Mouse (Mus musculus): Measurements from ENCODE around the gene Dhrs7c.

Dhrs7c gene

GRCm38 (mm10) chr11:67797931-67798330, at the start of gene Dhrs7c:
TSS of gene Dhrs7c (plus strand) at chr11:67798187.
- DNase-seq (ENCODE audit: low spot score in 2 of 2), result peak in 1 of 2 experiments; percentile 9

- DNase-seq (ENCODE audit: low spot score in 2 of 2), result no peak
These were observed 41.7 kb upstream of the Dhrs7c start for GRCm38 (mm10) chr11:67756287-67756686.

DNA sequence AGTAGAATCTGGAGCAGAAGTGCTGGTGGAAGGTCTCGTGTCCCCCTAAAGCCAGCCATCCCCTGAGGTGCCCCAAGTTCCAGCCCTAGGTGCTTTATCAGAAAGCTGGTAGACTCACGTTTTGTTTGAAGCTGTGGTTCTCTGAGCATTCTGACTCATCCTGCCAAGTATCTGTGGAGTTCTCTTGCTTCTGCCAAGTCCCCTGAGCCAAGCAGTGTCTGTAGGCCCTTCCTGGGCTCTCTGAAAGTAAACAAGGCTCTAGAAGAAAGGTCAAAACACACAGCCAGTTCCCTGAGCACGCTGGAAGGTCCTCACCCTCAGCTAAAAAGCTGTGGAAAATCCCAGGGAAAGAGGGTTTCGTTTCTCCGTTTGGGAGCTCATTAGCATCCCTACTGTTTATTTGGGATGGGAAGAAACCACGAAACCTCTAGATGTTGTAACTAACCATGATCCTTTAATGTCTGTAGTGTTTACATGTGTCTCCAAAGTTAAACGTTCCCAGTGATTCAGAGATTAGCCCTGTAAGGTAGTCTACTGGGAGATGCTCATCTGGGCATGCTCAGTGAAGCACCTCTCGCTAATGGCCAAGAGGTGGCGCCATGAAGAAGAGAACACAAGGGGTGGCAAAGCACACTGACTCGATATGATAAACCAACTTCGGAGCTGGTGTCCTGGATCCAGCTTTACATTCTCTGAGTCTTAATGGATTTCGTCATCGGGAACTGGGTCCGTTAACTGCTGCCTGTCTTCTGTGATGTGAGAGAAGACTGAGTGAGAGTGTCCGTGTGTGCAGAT, 40.4 kb upstream of the Dhrs7c start:
- peak in 1 of 2 experiments; percentile 6 for DNase-seq (ENCODE audit: low spot score in 2 of 2)

GRCm38 (mm10) chr11:67771053-67771452, 26.9 kb upstream of the Dhrs7c start, which contains the start of gene Glp2r:
TSS of gene Glp2r (minus strand) at chr11:67771153.
- DNase-seq (ENCODE audit: low spot score in 2 of 2), result no peak

DNA sequence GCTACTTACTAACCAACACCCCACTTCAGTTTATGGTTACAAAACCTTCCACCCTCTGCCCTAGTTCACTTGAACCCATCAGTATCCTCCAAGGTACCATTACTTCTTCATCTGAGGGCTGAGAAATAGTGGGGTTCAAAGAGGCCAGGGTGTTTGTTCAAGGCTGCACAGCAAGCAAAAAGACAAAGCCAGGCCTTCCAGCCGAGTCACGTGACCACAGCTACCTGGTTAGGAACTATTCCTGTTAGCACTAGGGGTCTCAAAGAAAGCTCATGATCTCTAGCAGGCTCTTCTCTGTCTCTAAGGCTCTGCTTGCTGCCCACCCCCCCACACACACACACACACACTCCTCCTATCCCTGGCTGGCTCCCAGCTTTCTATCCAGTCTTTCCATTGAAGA, 26.3 kb upstream of the Dhrs7c start:
- DNase-seq (ENCODE audit: low spot score in 2 of 2), result no peak

GRCm38 (mm10) chr11:67772577-67772976, 25.4 kb upstream of the Dhrs7c start:
- peak; percentile 18 to 29 for DNase-seq (ENCODE audit: low spot score in 2 of 2)

GRCm38 (mm10) chr11:67774379-67774778, 23.6 kb upstream of the Dhrs7c start, which contains the start of gene Gsg1l2:
TSS of gene Gsg1l2 (plus strand) at chr11:67774608.
- no peak for DNase-seq (ENCODE audit: low spot score in 2 of 2)

GRCm38 (mm10) chr11:67790182-67790581, 7.8 kb upstream of the Dhrs7c start:
- no peak for DNase-seq (ENCODE audit: low spot score in 2 of 2)

DNA sequence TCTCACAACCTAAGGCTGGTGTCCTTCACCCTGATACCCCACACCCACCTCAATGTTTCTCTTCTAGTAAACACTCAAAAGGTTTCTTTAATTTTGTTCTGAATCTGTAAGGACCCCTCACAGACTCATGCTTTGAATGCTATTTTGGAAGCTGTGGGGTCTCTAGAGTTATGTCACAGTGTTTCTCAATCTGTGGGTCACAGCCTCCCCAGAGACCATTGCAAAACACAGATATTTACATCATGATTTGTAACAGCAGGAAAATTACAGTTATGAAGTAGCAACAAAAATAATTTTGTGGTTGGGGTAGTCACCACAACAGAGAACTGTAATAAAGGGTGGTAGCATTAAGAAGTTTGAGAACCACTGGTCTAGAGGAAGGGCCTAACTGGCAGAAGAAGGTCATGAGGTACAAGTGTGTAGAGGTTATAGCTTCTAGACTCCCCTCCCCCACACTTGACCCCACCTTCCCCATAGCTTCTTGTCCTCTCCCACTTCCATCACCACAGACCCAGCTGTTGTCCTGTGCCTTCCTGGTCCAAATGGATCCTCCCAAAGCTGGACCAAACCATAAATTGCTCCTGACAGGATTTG, 2.2 kb downstream of the Dhrs7c start:
- DNase-seq (ENCODE audit: low spot score in 2 of 2), result no peak

- DNase-seq (ENCODE audit: low spot score in 2 of 2), result no peak
These were observed 3.2 kb downstream of the Dhrs7c start for GRCm38 (mm10) chr11:67801169-67801568.

DNA sequence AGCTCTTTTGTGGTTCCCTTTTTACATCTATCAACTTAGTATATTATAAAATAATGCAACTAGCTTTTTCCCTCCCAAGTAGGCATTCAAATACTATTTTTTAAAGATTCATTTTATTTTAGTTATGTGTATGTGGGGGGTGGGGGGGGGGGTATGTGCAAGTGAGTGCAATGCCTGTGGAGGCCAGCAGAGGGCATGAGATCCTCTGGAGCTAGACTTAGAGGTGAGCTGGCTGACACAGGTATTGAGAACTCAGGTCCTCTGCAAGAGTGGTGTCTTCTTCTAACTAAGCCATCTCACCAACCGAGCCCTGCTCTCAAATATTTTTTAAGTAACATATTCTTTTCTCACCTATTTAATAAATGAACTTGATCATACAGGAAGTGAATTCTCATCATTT, 7.6 kb downstream of the Dhrs7c start:
- no peak for DNase-seq (ENCODE audit: low spot score in 2 of 2)

- DNase-seq (ENCODE audit: low spot score in 2 of 2), result no peak
These were observed 9.0 kb downstream of the Dhrs7c start for GRCm38 (mm10) chr11:67806832-67807597.

DNA sequence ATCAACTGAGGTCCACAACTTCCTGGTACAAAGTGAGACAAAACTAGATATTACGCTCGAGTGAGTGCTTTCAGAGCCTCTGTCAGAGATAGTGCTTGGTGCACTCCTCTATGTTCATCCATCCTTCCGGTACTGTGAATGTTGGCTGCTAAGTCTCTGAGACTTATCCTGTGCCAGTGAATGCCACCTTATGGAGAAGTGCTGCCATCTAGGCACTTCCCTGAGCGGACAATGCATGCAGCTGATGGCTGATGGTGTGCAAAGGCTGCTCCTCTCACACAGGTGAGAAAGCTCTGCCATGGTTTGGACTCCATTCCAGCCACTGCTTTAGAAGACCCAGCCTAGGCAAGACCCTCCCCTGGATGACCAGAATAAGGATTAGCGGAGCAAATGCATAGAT, 10.1 kb downstream of the Dhrs7c start:
- no peak for DNase-seq (ENCODE audit: low spot score in 2 of 2)

DNA sequence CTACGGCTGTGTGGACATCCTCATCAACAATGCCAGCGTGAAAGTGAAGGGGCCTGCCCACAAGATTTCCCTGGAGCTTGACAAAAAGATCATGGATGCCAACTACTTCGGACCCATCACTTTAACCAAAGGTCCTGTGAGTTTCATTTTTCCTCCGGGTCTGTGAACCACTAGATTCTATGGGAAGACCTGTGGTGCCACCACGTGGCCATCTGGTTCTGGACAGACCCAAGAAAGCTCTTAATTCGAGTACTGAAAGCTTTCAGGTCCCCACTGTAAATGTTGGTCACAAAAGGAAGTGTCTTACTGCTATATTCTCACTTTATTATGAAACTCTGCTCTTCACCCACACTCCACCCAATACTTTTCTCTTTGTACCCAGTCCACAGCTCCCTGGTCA, 13.5 kb downstream of the Dhrs7c start:
- peak in 1 of 2 experiments; percentile 10 for DNase-seq (ENCODE audit: low spot score in 2 of 2)

DNA sequence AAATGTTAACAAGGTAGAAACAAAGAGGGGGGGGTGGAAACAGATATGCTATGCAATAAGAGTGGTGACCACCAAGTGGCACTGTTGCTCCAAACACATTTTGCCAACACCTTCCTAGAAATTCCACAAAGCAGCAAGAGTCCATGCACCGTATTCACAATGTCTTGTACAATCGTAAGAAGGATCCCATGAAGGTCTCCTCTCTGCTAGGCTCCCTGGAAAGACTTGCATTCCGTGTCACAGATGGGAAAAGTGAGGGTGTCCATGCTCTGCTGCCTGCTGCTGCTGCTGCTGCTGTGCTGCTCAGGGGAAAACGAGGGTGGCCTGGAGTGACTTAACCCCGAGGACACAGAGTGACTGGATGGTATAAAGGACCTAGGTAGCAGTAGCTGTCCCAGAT, 21.6 kb downstream of the Dhrs7c start:
- no peak for DNase-seq (ENCODE audit: low spot score in 2 of 2)

DNA sequence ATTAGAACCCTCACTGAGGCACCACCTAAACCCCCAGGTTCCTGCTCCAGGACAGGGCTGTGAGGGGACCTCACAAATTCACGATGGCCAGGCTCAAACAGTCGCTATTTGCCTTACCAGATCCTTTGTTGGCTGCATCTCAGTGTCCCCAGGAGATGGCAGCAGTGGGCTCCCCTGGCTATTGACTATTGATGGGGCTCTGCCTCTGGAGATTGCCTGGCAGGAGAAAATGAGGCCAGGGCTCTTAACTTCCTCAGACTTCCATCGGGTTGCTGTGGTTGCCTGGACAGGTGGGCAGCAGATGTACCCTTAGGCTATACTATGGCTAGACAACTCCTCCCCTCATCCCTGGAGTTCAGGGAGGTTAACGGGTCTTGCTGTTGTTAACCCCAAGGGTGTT, 22.2 kb downstream of the Dhrs7c start:
- peak; percentile 20 to 22 for DNase-seq (ENCODE audit: low spot score in 2 of 2)

GRCm38 (mm10) chr11:67821560-67821959, 23.6 kb downstream of the Dhrs7c start:
- no peak for DNase-seq (ENCODE audit: low spot score in 2 of 2)

DNA sequence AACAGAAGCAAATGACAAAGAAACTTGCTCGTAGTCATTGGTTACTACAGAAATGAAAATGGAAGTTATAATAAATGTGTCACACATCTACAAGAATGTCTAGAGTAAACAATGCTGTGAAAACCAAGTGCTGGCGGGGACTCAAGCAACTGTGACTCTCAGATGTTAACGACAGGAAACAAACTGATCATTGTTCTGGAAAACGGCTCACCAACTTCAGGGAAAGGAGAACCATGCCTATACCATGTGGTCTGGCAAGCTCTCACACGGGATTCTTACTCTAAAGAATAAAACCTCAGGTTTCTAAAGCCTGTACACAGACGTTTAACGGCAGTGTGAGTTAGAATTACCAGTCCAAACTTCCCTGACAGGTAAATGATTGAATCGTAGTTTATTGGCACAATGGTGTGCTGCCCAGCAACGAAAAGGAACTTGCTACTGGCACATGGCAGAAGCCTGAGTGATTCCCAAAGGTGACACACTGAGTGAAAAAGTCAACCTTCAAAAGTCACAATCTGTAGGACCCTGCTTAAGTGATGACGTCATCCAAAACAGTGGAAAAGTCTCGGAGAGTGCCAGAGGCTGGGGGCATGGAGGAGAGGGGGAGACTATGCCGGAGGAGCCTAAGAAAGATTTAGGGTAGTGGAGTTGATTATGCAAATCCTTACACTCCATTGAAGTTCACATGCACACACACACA, 30.5 kb downstream of the Dhrs7c start:
- DNase-seq (ENCODE audit: low spot score in 2 of 2), result no peak

- DNase-seq (ENCODE audit: low spot score in 2 of 2), result no peak
These were observed 31.5 kb downstream of the Dhrs7c start for GRCm38 (mm10) chr11:67829530-67829929.

- DNase-seq (ENCODE audit: low spot score in 2 of 2), result no peak
These were observed 33.8 kb downstream of the Dhrs7c start for GRCm38 (mm10) chr11:67831820-67832219.

DNA sequence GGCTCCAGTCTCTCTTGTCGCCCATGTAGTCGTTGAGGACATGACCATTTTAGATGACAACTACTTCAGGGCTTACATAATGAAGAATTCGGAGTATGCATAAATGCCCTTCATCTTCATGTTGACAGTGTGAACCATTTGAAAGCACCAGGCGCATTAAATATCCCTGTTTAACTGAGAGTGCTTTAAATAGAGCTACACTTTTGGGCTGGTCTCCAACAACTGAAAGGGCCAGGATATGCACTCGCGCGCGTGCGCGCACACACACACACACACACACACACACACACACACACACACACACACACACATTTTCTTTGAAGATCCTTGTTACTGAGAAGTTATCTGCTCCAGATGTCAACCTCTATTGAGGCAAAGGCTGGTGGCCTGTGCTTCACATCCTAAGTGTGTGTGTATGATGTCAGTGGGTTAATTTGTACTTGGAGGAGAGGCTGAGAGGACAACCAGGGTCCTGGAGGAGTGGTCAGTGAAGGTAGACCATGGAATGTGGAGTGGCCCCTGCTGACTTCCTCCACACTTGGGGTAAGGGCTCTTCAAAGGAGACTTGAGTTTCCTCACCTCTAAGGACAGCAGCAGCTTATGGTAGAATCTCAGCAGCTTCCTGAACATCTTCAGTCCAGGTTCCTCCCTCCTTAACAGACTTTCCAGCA, 37.6 kb downstream of the Dhrs7c start:
- no peak for DNase-seq (ENCODE audit: low spot score in 2 of 2)

Measured in urinary bladder, postnatal 36 days (tissue).